Mouse (Mus musculus): ENCODE data around the gene Magi1. TPM values are rescaled to one million over a fixed set of nuclear protein-coding genes. Genes with fewer than 3 reads are reported as not detected.

The Magi1 gene
- polyA plus RNA-seq, 1 experiment, result 158 TPM

DNA sequence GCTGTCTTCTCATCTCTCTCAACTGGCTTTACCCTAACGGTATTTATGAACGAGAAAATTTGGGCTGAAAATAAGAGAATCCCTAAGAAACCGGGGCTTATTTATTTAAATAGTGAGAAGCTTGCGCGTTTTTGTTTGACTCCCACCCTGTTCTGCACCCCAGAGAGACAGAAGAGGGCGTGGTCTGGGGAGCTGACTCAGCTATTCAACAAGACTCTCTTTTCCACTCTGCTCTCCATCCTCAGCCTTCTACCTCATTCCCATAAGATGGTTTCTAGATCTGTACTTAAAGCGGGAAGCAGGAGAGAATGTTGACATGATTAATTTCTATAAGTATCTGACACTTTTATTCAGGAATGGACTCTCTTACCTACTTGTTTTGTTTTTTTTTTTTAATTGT lies 247.2 kb downstream of the Magi1 start:
- 63% methylated on average over 7 of the region's 7 CpGs for WGBS
- no peaks in the 10 kb centered on the region for H3K4me1 ChIP-seq (ENCODE audit: control insufficient read depth, insufficient read depth, low read length)

DNA sequence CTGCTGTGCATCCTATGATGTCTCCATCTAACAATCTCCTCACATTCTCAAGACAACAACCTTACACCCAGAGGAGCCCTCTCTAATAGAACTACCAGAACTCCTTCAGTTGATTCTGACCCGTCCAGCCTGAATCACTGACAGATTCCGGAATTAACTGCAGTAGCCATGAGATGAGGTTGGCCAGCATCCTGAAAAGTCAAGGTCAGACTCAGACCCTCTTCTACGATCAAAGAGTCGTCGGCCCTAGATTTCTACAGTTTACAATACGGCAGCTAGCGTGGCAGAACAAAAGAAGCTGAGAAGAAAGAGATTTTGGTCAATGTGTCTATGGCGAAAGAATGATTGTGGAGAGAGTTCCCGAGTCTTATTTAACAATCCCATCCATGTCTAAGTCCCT lies 257.4 kb downstream of the Magi1 start:
- no peak overlapping the region for H3K4me3 ChIP-seq (ENCODE audit: insufficient read depth, low read depth, low read length)
- H3K27ac ChIP-seq (ENCODE audit: insufficient read depth, low read depth, low read length), result no peak overlapping the region
- TF ChIP-seq CTCF (IDR thresholded peaks at IDR 0.05; ENCODE audit: insufficient read depth, low read depth, low read length) (no peak), POLR2A (IDR thresholded peaks at IDR 0.05; ENCODE audit: insufficient read depth, low read depth, low read length) (no peak)
- 87% methylated on average over 9 of the region's 9 CpGs for WGBS
- no peaks in the 10 kb centered on the region for H3K4me1 ChIP-seq (ENCODE audit: control insufficient read depth, insufficient read depth, low read length)

More for the DNA sequence above, 247.2 kb downstream of the Magi1 start:
- no peak overlapping the region for H3K4me3 ChIP-seq (ENCODE audit: insufficient read depth, low read depth, low read length)
- no peak for TF ChIP-seq POLR2A (IDR thresholded peaks at IDR 0.05; ENCODE audit: insufficient read depth, low read depth, low read length)
- TF ChIP-seq CTCF (IDR thresholded peaks at IDR 0.05; ENCODE audit: insufficient read depth, low read depth, low read length), result no peak
- no peak overlapping the region for H3K27ac ChIP-seq (ENCODE audit: insufficient read depth, low read depth, low read length)

DNA sequence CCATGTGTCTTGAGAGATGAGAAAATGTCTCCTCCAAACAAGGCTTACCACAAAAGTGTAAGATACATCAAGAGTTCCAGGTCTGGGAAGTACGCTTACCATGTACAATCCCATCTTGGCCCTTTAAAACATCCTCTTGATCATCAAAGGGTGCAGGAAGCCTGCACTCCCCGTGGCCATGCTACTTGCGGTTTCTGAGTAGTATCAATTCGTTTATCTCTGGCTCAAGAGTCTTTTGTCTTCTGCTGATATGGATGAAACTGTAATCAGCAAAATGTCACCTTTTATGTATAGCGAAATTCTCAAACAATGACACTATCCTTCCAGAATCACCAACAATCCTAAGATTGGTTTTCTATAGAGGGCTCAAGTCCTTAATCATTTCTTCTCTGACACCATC lies 261.3 kb downstream of the Magi1 start:
- no peak overlapping the region for H3K27ac ChIP-seq (ENCODE audit: insufficient read depth, low read depth, low read length)

DNA sequence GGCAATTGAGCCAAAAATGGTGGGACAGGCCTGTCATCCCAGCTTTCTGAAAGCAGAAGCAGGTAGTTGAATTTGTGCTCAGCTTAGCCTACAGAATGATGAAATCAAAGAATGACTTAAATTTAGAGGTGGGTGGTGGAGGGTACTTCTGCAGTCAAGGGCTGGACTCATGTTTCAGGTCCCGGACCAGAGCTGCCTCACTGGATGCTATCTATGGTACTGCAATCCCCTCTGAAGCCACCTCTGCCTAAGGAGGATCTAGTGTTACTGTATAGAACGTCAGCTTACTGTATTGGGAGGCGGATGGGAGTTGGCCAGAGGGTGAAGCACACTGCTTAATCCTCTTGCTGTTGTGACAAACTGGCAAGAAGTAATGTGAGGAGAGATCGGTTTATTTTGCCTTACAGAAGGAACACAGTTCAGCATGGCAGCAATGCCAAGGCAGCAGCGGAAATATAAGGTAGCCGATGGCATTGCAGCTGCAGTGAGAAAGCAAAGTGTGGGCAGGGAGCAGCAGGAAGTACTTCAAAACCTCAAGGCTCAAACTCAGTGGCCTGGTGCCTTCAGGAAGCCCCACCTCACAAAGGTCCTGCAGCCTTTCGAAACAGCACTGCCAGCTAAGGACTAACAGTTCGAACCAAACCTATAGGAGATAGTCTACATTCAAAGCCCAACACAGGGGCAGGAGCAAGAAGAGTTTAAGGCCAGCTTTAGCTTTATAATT lies 262.3 kb downstream of the Magi1 start:
- no peaks in the 10 kb centered on the region for H3K4me1 ChIP-seq (ENCODE audit: control insufficient read depth, insufficient read depth, low read length)
- WGBS, result 85% methylated on average over 8 of the region's 8 CpGs
- TF ChIP-seq POLR2A (IDR thresholded peaks at IDR 0.05; ENCODE audit: insufficient read depth, low read depth, low read length) (no peak), CTCF (IDR thresholded peaks at IDR 0.05; ENCODE audit: insufficient read depth, low read depth, low read length) (no peak)

More for the DNA sequence above, 261.3 kb downstream of the Magi1 start:
- WGBS, result 93% methylated on average over 5 of the region's 5 CpGs
- no peak for TF ChIP-seq CTCF (IDR thresholded peaks at IDR 0.05; ENCODE audit: insufficient read depth, low read depth, low read length)
- TF ChIP-seq POLR2A (IDR thresholded peaks at IDR 0.05; ENCODE audit: insufficient read depth, low read depth, low read length), result no peak
- H3K4me1 ChIP-seq (ENCODE audit: control insufficient read depth, insufficient read depth, low read length), result no peaks in the 10 kb centered on the region
- no peak overlapping the region for H3K4me3 ChIP-seq (ENCODE audit: insufficient read depth, low read depth, low read length)

DNA sequence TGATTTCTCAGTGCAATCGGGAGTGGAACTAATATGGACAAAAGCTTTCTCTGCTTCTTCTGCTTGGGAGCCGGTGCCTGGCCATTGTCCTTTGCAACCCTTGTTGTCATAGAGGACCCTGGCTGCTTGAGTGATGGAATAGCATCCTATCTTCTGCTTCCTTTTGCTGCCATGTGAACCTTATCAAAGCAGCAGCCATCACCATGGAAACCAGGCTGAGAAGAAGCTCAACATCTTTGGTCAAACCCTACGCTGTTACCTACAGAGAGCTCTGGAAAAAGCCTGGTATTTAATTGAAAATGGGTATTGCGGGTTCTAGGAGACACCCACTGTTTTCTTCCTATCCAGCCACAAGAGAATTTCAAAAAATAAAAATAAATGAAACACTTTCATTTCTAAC lies 263.2 kb downstream of the Magi1 start:
- TF ChIP-seq POLR2A (IDR thresholded peaks at IDR 0.05; ENCODE audit: insufficient read depth, low read depth, low read length), result no peak
- no peak for TF ChIP-seq CTCF (IDR thresholded peaks at IDR 0.05; ENCODE audit: insufficient read depth, low read depth, low read length)
- Histone ChIP-seq H3K27ac (ENCODE audit: insufficient read depth, low read depth, low read length) (no peak overlapping the region), H3K4me3 (ENCODE audit: insufficient read depth, low read depth, low read length) (no peak overlapping the region), H3K4me1 (ENCODE audit: control insufficient read depth, insufficient read depth, low read length) (no peaks in the 10 kb centered on the region)
- 82% methylated on average over 4 of the region's 4 CpGs for WGBS

More for the DNA sequence above, 262.3 kb downstream of the Magi1 start:
- no peak overlapping the region for H3K4me3 ChIP-seq (ENCODE audit: insufficient read depth, low read depth, low read length)
- no peak overlapping the region for H3K27ac ChIP-seq (ENCODE audit: insufficient read depth, low read depth, low read length)

DNA sequence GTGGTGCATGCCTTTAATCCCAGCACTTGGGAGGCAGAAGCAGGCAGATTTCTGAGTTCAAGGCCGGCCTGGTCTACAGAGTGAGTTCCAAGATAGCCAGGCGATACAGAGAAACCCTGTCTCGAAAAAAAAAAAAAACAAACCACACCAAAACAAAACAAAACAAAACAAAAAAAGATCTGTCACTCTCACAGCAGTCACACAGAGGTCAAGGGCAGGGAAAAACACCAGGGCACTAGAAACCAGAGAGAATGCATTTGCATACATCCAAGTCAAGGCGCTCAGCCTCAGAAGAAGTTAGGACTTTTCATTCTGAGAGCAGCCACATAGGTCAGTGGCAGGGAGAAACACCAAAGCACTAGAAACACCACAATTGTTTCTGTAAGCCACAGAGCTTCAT lies 263.8 kb downstream of the Magi1 start:
- H3K27ac ChIP-seq (ENCODE audit: insufficient read depth, low read depth, low read length), result no peak overlapping the region
- WGBS, result 94% methylated on average over 4 of the region's 4 CpGs
- H3K4me3 ChIP-seq (ENCODE audit: insufficient read depth, low read depth, low read length), result no peak overlapping the region
- TF ChIP-seq CTCF (IDR thresholded peaks at IDR 0.05; ENCODE audit: insufficient read depth, low read depth, low read length) (no peak), POLR2A (IDR thresholded peaks at IDR 0.05; ENCODE audit: insufficient read depth, low read depth, low read length) (no peak)
- H3K4me1 ChIP-seq (ENCODE audit: control insufficient read depth, insufficient read depth, low read length), result no peaks in the 10 kb centered on the region

DNA sequence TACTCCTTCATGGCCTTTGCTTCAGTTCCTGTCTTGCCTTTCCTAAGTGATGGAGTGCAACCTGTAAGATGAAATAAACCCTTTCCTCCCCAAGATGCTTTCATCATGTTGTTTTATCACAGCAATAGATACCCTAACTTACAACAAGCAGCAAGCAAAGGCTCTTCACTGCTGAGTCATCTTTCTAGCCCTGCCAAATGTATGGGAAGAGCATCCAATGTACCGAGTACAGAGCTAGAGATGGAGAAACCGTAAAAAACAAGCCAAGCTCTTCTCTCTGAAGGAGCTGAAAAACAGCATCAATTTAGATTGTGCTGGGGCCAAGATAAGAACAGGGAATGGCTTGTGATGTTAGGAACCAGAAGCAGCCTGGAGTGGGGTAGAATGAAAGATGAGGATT lies 270.0 kb downstream of the Magi1 start:
- no peak overlapping the region for H3K4me3 ChIP-seq (ENCODE audit: insufficient read depth, low read depth, low read length)
- no peak for TF ChIP-seq CTCF (IDR thresholded peaks at IDR 0.05; ENCODE audit: insufficient read depth, low read depth, low read length)
- TF ChIP-seq POLR2A (IDR thresholded peaks at IDR 0.05; ENCODE audit: insufficient read depth, low read depth, low read length), result no peak
- no peaks in the 10 kb centered on the region for H3K4me1 ChIP-seq (ENCODE audit: control insufficient read depth, insufficient read depth, low read length)
- H3K27ac ChIP-seq (ENCODE audit: insufficient read depth, low read depth, low read length), result no peak overlapping the region
- WGBS, result 62% methylated on average over 2 of the region's 2 CpGs

DNA sequence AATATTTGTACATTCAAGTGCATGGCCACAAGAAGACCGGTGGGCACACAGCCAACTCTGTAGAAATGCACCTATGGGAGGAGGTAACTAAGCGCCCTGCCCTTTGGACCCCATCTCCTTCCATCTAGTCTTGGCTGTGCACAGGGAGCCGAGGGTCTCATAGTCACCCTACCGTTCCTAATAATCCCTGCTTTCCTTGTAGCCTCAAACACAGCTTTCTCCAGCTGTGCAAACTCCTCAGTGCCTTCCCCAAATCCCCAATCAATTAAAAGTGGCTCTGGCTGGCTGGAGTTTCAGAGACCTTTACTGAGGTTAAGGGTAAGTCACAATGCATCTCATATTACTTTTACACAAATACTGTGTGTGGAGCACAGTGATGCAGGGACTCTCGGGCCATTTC lies 271.8 kb downstream of the Magi1 start:
- H3K27ac ChIP-seq (ENCODE audit: insufficient read depth, low read depth, low read length), result no peak overlapping the region
- H3K4me3 ChIP-seq (ENCODE audit: insufficient read depth, low read depth, low read length), result no peak overlapping the region
- TF ChIP-seq POLR2A (IDR thresholded peaks at IDR 0.05; ENCODE audit: insufficient read depth, low read depth, low read length) (no peak), CTCF (IDR thresholded peaks at IDR 0.05; ENCODE audit: insufficient read depth, low read depth, low read length) (no peak)
- WGBS, result 70% methylated on average over 5 of the region's 5 CpGs
- no peaks in the 10 kb centered on the region for H3K4me1 ChIP-seq (ENCODE audit: control insufficient read depth, insufficient read depth, low read length)

DNA sequence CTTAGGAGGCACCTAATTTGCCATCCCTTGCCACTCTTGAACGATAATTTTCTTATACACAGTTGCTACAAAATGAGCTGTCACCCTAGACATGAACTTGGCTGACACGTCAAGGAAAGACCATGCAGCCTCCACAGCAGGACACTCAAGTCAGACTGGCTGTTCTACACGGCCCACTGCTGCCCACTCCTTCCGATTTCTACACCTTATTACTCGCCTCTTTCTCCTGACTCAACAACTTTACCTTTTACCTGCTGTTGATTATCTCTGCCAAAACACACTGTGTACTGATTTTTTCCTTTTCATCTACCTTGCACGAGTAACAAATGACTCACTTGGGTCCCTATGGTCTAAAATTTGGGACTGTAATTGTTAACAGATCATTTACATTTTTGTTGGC lies 272.2 kb downstream of the Magi1 start:
- Histone ChIP-seq H3K27ac (ENCODE audit: insufficient read depth, low read depth, low read length) (no peak overlapping the region), H3K4me1 (ENCODE audit: control insufficient read depth, insufficient read depth, low read length) (no peaks in the 10 kb centered on the region), H3K4me3 (ENCODE audit: insufficient read depth, low read depth, low read length) (no peak overlapping the region)
- TF ChIP-seq POLR2A (IDR thresholded peaks at IDR 0.05; ENCODE audit: insufficient read depth, low read depth, low read length) (no peak), CTCF (IDR thresholded peaks at IDR 0.05; ENCODE audit: insufficient read depth, low read depth, low read length) (no peak)
- WGBS, result 75% methylated on average over 6 of the region's 6 CpGs

All from olfactory bulb, adult 2 months (tissue).